Mouse (Mus musculus) lung, postnatal 0 days (tissue): ENCODE measurements around the gene Ythdf1.
A peak's percentile ranks its signal among the peaks of the same experiment; 100 is the strongest.

ENCODE experiments used
- CTCF ChIP-seq: IDR thresholded peaks from 2 replicates; pipeline ENCODE4 v1.5.1; 2016; ENCODE audit warnings: antibody characterized with exemption, mild to moderate bottlenecking
- EP300 ChIP-seq: IDR thresholded peaks from 2 replicates; pipeline ENCODE4 v1.6.1; 2016; ENCODE audit warnings: antibody characterized with exemption, mild to moderate bottlenecking, control low read depth

DNA sequence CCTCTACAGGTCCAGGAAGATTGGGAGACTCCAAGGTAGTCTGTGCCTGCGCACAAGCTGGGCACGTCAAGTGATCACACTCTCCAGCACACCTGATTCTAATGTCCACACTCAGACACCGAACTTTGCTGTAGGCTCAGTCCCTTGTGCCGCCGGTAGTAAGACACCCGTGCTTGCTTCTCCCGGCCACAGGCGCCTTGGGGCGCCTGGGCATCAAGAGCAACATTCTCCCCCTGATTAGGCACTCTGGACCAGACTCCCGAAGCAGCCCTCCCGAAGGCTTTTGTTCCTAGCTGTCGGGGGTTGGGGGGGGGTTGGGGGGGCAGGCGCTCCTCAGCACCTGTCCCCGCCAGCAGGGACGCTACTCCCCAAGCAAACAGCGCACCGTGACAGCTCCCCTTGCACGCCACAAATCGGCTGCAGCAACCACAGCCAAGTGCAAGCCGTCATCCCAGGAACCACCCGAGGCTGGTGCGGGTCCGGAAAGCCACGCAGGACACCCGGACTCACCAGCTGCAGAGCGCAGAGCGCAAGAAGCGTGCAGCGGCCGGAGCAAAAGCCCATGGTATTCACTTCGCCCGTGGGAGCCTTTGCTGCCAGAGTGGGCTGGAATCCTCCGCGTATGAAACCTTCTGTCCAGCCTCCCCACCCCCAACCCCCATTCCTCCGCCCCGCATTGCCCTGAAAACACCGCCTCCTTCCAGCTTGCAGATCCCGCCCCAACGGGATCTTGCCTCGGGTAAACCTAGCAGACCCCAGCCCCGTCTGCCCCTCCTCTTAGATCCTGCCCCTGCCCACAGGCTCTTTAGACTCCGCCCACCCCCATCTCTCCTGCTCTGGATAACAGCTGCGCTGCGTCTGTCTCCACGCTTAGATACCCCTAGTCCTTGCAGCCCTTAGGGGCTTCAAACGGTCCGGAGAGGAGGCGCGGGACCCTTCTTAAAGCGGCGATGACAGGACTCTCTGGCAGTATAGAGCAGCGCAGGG is 33.6 kb upstream of the Ythdf1 start, which contains the start of gene Nkain4:
- peak; percentile 49 for TF ChIP-seq CTCF
- TF ChIP-seq EP300 = no peak
